Mouse (Mus musculus) megakaryocyte, embryonic 14.5 days (primary cell): ENCODE results near the gene Tln1.

Experiments used
- FLI1 ChIP-seq: IDR thresholded peaks from 2 replicates; pipeline ENCODE4 v1.6.1; 2012; ENCODE audit warnings: low read length, inconsistent platforms, mixed read lengths
- GATA1 ChIP-seq: IDR thresholded peaks from 3 replicates; pipeline ENCODE4 v1.6.1; 2012; ENCODE audit warnings: mixed read lengths, low read length, inconsistent platforms, borderline replicate concordance

DNA sequence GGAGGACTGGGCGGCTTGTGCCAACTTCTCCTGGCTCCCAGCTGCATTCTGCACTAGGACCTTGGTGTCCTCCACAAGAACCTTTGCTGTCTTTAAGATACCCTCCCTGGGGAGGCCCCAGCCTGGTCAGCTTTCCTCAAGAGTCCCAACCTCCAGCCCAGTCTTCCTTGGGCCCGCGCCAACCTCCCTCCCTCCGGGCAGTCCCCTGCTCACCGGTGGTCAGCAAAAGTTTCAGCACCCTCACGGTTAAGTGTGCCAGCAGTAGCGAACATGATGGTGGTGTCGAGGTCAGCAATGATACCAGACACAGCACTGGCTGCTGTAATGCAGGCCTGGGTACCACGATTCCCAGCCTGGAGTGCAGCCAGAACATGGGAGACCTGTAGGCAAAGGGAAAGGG is 26.5 kb downstream of the Tln1 start:
- no peak for TF ChIP-seq GATA1
- TF ChIP-seq FLI1: no peak; the same call in 1 of the 2 replicates
